Mouse (Mus musculus): ENCODE data around the gene Olfr1329.
"Not testable (repeated sequence)": the region's sequence is repeated elsewhere in the genome, so short reads cannot be mapped to it uniquely, and the experiment has no call there.

Gene Olfr1329

GRCm38 (mm10) chr4:118917365-118917764 lies at the start of gene Olfr1329:
Olfr1329 (minus strand) TSS chr4:118917465.
- DNase-seq (ENCODE audit: low spot score in 2 of 2) = not testable (repeated sequence)

GRCm38 (mm10) chr4:118961141-118961628 lies 43.9 kb upstream of the Olfr1329 start, which contains the start of gene Lao1:
Lao1 (plus strand) TSS chr4:118961578.
- DNase-seq (ENCODE audit: low spot score in 2 of 2) = peak; percentile 6 to 38

GRCm38 (mm10) chr4:118958812-118959211 lies 41.5 kb upstream of the Olfr1329 start:
- no peak for DNase-seq (ENCODE audit: low spot score in 2 of 2)

GRCm38 (mm10) chr4:118938512-118938911 lies 21.2 kb upstream of the Olfr1329 start, which contains the start of gene Olfr1328:
Olfr1328 (minus strand) TSS chr4:118938612.
- no peak for DNase-seq (ENCODE audit: low spot score in 2 of 2)

GRCm38 (mm10) chr4:118931326-118931725 lies 14.1 kb upstream of the Olfr1329 start:
- DNase-seq (ENCODE audit: low spot score in 2 of 2) = not testable (repeated sequence)

GRCm38 (mm10) chr4:118901981-118902380 lies 15.3 kb downstream of the Olfr1329 start:
- DNase-seq (ENCODE audit: low spot score in 2 of 2) = no peak

GRCm38 (mm10) chr4:118888297-118888696 lies 29.0 kb downstream of the Olfr1329 start, which contains the start of gene Olfr1330:
Olfr1330 (plus strand) TSS chr4:118888597.
- DNase-seq (ENCODE audit: low spot score in 2 of 2) = no peak

GRCm38 (mm10) chr4:118867566-118867965 lies 49.7 kb downstream of the Olfr1329 start:
- peak in 1 of 2 experiments; percentile 1 for DNase-seq (ENCODE audit: low spot score in 2 of 2)
